Mouse (Mus musculus): ENCODE data around the gene Pml. TPM values are rescaled to one million over a fixed set of nuclear protein-coding genes. Genes with fewer than 3 reads are reported as not detected.

The Pml gene
- polyA plus RNA-seq, 1 experiment from 2014 or later: 16.1 TPM

GRCm38 (mm10) chr9:58200270-58201090, 49.1 kb downstream of the Pml start:
- Histone ChIP-seq H3K9ac (replicated peaks) (no peak overlapping the region), H3K36me3 (no peaks in the 10 kb centered on the region), H3K9me3 (no peaks in the 10 kb centered on the region), H3K4me2 (peak overlapping the region; percentile 53), H3K27me3 (peaks cover 98% of the 10 kb centered on the region), H3K4me3 (replicated peaks) (peak overlapping the region; percentile 32; the same call in 1 of the 2 replicates), H3K27ac (no peak overlapping the region), H3K4me1 (replicated peaks) (peaks cover 78% of the 10 kb centered on the region)
- WGBS: 10% methylated on average over 11 of the region's 11 CpGs
- ATAC-seq (ENCODE audit: insufficient number of reproducible peaks, insufficient read depth, low FRiP score, low TSS enrichment, low read depth): no peak

- Histone ChIP-seq H3K27ac (no peak overlapping the region), H3K36me3 (no peaks in the 10 kb centered on the region), H3K27me3 (peaks cover 98% of the 10 kb centered on the region), H3K9me3 (no peaks in the 10 kb centered on the region), H3K4me3 (replicated peaks) (peak overlapping the region; percentile 32), H3K4me1 (replicated peaks) (peaks cover 86% of the 10 kb centered on the region), H3K4me2 (peak overlapping the region; percentile 53), H3K9ac (replicated peaks) (peak overlapping the region; percentile 32; the same call in 1 of the 2 replicates)
- 2% methylated on average over 41 of the region's 41 CpGs for WGBS
- no peak for ATAC-seq (ENCODE audit: insufficient number of reproducible peaks, insufficient read depth, low FRiP score, low TSS enrichment, low read depth)
Observed at GRCm38 (mm10) chr9:58199381-58200269, 50.0 kb downstream of the Pml start.

- Histone ChIP-seq H3K4me2 (peak overlapping the region; percentile 53), H3K4me3 (replicated peaks) (peak overlapping the region; percentile 32), H3K27me3 (peaks cover 100% of the 10 kb centered on the region), H3K4me1 (replicated peaks) (peaks cover 91% of the 10 kb centered on the region), H3K36me3 (no peaks in the 10 kb centered on the region), H3K9ac (replicated peaks) (peak overlapping the region; percentile 32; the same call in 1 of the 2 replicates), H3K27ac (no peak overlapping the region), H3K9me3 (no peaks in the 10 kb centered on the region)
- no peak for ATAC-seq (ENCODE audit: insufficient number of reproducible peaks, insufficient read depth, low FRiP score, low TSS enrichment, low read depth)
- WGBS: 1% methylated on average over 38 of the region's 38 CpGs
Observed at GRCm38 (mm10) chr9:58198801-58199371, 50.7 kb downstream of the Pml start.

- H3K4me2 ChIP-seq: peak overlapping the region; percentile 53
- peak overlapping the region; percentile 32 for H3K4me3 ChIP-seq (replicated peaks)
- no peaks in the 10 kb centered on the region for H3K9me3 ChIP-seq
- no peak overlapping the region for H3K9ac ChIP-seq (replicated peaks)
- peaks cover 84% of the 10 kb centered on the region for H3K4me1 ChIP-seq (replicated peaks)
- H3K36me3 ChIP-seq: no peaks in the 10 kb centered on the region
- WGBS: 1% methylated on average over 58 of the region's 58 CpGs
- no peak overlapping the region for H3K27ac ChIP-seq
- H3K27me3 ChIP-seq: peaks cover 100% of the 10 kb centered on the region
- no peak for ATAC-seq (ENCODE audit: insufficient number of reproducible peaks, insufficient read depth, low FRiP score, low TSS enrichment, low read depth)
Observed at GRCm38 (mm10) chr9:58197781-58198701, 51.5 kb downstream of the Pml start.

- Histone ChIP-seq H3K4me1 (replicated peaks) (peaks cover 72% of the 10 kb centered on the region), H3K4me2 (peak overlapping the region; percentile 53), H3K27ac (no peak overlapping the region), H3K9me3 (no peaks in the 10 kb centered on the region), H3K27me3 (peaks cover 90% of the 10 kb centered on the region), H3K9ac (replicated peaks) (0 out of 2 replicates have a peak overlapping the region, but pooled peaks have one; percentile 9), H3K4me3 (replicated peaks) (peak overlapping the region; percentile 32), H3K36me3 (no peaks in the 10 kb centered on the region)
- ATAC-seq (ENCODE audit: insufficient number of reproducible peaks, insufficient read depth, low FRiP score, low TSS enrichment, low read depth): no peak
- WGBS: 2% methylated on average over 46 of the region's 46 CpGs
Observed at GRCm38 (mm10) chr9:58196610-58197567, 52.7 kb downstream of the Pml start.

GRCm38 (mm10) chr9:58196141-58196540, 53.4 kb downstream of the Pml start:
- ATAC-seq (ENCODE audit: insufficient number of reproducible peaks, insufficient read depth, low FRiP score, low TSS enrichment, low read depth): no peak
- WGBS: 4% methylated on average over 14 of the region's 14 CpGs
- H3K36me3 ChIP-seq: no peaks in the 10 kb centered on the region
- no peak overlapping the region for H3K9ac ChIP-seq (replicated peaks)
- peak overlapping the region; percentile 22 for H3K4me3 ChIP-seq (replicated peaks)
- H3K9me3 ChIP-seq: no peaks in the 10 kb centered on the region
- H3K4me2 ChIP-seq: peak overlapping the region; percentile 53
- H3K4me1 ChIP-seq (replicated peaks): peaks cover 65% of the 10 kb centered on the region
- no peak overlapping the region for H3K27ac ChIP-seq
- peaks cover 82% of the 10 kb centered on the region for H3K27me3 ChIP-seq

- Histone ChIP-seq H3K4me3 (replicated peaks) (no peak overlapping the region), H3K4me1 (replicated peaks) (peaks cover 60% of the 10 kb centered on the region)
Observed at GRCm38 (mm10) chr9:58195671-58196070, 53.9 kb downstream of the Pml start.

GRCm38 (mm10) chr9:58194222-58194621, 55.4 kb downstream of the Pml start:
- Histone ChIP-seq H3K4me2 (no peak overlapping the region), H3K4me3 (replicated peaks) (no peak overlapping the region), H3K27me3 (peaks cover 68% of the 10 kb centered on the region), H3K9me3 (no peaks in the 10 kb centered on the region), H3K9ac (replicated peaks) (no peak overlapping the region), H3K4me1 (replicated peaks) (peaks cover 51% of the 10 kb centered on the region), H3K36me3 (no peaks in the 10 kb centered on the region), H3K27ac (no peak overlapping the region)
- no peak for ATAC-seq (ENCODE audit: insufficient number of reproducible peaks, insufficient read depth, low FRiP score, low TSS enrichment, low read depth)
- 64% methylated on average over 9 of the region's 9 CpGs for WGBS

More at GRCm38 (mm10) chr9:58195671-58196070, 53.9 kb downstream of the Pml start:
- H3K4me2 ChIP-seq: peak overlapping the region; percentile 53
- H3K27me3 ChIP-seq: peaks cover 78% of the 10 kb centered on the region
- no peak overlapping the region for H3K9ac ChIP-seq (replicated peaks)
- H3K9me3 ChIP-seq: no peaks in the 10 kb centered on the region
- H3K27ac ChIP-seq: no peak overlapping the region
- no peaks in the 10 kb centered on the region for H3K36me3 ChIP-seq
- 0% methylated on average over 1 of the region's 1 CpGs for WGBS
- ATAC-seq (ENCODE audit: insufficient number of reproducible peaks, insufficient read depth, low FRiP score, low TSS enrichment, low read depth): no peak

GRCm38 (mm10) chr9:58184456-58184855, 65.1 kb downstream of the Pml start:
- Histone ChIP-seq H3K36me3 (no peaks in the 10 kb centered on the region), H3K4me2 (no peak overlapping the region), H3K9ac (replicated peaks) (no peak overlapping the region), H3K27me3 (0 out of 2 replicates have a peak, but pooled peaks cover 3% of the 10 kb centered on the region), H3K4me1 (replicated peaks) (no peaks in the 10 kb centered on the region), H3K4me3 (replicated peaks) (no peak overlapping the region), H3K27ac (no peak overlapping the region), H3K9me3 (no peaks in the 10 kb centered on the region)
- ATAC-seq (ENCODE audit: insufficient number of reproducible peaks, insufficient read depth, low FRiP score, low TSS enrichment, low read depth): no peak
- 86% methylated on average over 6 of the region's 6 CpGs for WGBS

Data from limb, embryonic 12.5 days (tissue).